Mouse (Mus musculus): Measurements from ENCODE around the gene Ccnd3. TPM values are rescaled to one million over a fixed set of nuclear protein-coding genes. Genes with fewer than 3 reads are reported as not detected.

Gene Ccnd3
- polyA plus RNA-seq, 1 experiment from 2014 or later = 451 TPM

GRCm38 (mm10) chr17:47627791-47628190 is 122.9 kb downstream of the Ccnd3 start:
- Histone ChIP-seq H3K9ac (peak overlapping the region; percentile 92), H3K9me3 (no peaks in the 10 kb centered on the region), H3K27me3 (replicated peaks) (no peaks in the 10 kb centered on the region), H3K4me2 (peak overlapping the region; percentile 96), H3K4me1 (peaks cover 34% of the 10 kb centered on the region), H3K36me3 (peaks cover 43% of the 10 kb centered on the region), H3K4me3 (no peak overlapping the region), H3K27ac (replicated peaks) (0 out of 2 replicates have a peak overlapping the region, but pooled peaks have one; percentile 94)
- 73% methylated on average over 2 of the region's 2 CpGs for WGBS
- no peak for ATAC-seq (ENCODE audit: extremely low read depth, insufficient number of reproducible peaks, low FRiP score, low TSS enrichment)

- H3K9ac ChIP-seq = peak overlapping the region; percentile 92
- ATAC-seq (ENCODE audit: extremely low read depth, insufficient number of reproducible peaks, low FRiP score, low TSS enrichment) = peak; percentile 88
- WGBS = under 1% methylated on average over 61 of the region's 63 CpGs
- peak overlapping the region; percentile 94 for H3K27ac ChIP-seq (replicated peaks)
- peak overlapping the region; percentile 77 for H3K4me3 ChIP-seq
- no peaks in the 10 kb centered on the region for H3K9me3 ChIP-seq
- H3K27me3 ChIP-seq (replicated peaks) = no peaks in the 10 kb centered on the region
- peak overlapping the region; percentile 96 for H3K4me2 ChIP-seq
- H3K36me3 ChIP-seq = peaks cover 30% of the 10 kb centered on the region
- H3K4me1 ChIP-seq = peaks cover 34% of the 10 kb centered on the region
Observed at GRCm38 (mm10) chr17:47628851-47629676, 124.2 kb downstream of the Ccnd3 start.

DNA sequence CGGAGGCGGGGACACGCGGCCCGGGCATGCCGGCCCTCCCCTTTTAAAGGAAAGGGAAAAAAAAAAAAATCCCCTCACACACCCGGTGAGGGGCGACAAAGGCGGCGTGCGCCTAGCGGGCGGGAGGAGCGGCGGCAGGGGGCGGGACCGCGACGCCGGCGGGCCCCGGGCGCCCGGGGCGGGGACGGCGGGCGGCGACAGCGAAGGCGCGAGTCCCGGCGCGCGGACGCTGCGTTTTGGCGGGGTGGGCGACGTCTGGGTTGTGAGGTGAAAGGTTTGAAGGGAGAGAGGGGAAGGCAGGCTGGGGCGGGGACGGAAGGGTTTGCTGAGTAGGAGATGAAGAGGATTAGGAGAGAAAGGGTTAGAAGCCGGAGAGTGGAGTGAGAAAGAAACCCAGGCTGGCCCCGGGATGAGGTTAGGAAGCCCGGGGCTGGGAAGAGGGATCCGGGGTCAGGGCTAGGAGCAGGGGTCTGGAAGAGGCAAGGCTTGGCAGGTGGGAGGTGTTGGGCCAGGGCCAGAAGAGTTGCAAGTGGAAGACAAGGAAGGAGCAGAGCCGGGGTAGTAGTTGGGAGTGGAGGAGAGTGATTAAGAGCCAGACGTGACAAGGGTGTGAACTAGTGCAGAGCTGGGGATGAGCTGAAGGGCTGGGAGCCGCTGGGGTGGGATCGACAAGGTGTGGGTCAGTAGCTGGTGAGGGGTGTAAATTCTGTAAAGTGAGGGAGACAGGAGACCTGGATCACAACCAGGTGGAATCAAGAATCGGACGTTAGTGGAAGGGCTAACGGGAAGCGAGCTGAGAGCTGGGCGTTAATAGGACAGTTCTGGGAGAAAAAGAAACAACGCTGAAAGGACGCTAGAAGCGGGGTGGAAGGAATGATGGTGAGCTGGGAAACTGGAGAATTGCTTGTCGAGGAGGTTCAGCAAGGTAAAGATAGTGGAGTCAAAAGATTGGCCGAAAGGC is 125.1 kb downstream of the Ccnd3 start:
- Histone ChIP-seq H3K27ac (replicated peaks) (peak overlapping the region; percentile 94), H3K9ac (peak overlapping the region; percentile 92), H3K4me2 (peak overlapping the region; percentile 96), H3K9me3 (no peaks in the 10 kb centered on the region), H3K4me1 (peaks cover 34% of the 10 kb centered on the region), H3K36me3 (peaks cover 21% of the 10 kb centered on the region), H3K4me3 (peak overlapping the region; percentile 77), H3K27me3 (replicated peaks) (no peaks in the 10 kb centered on the region)
- ATAC-seq (ENCODE audit: extremely low read depth, insufficient number of reproducible peaks, low FRiP score, low TSS enrichment) = no peak; the same call in 1 of the 2 replicates
- WGBS = under 1% methylated on average over 56 of the region's 61 CpGs

DNA sequence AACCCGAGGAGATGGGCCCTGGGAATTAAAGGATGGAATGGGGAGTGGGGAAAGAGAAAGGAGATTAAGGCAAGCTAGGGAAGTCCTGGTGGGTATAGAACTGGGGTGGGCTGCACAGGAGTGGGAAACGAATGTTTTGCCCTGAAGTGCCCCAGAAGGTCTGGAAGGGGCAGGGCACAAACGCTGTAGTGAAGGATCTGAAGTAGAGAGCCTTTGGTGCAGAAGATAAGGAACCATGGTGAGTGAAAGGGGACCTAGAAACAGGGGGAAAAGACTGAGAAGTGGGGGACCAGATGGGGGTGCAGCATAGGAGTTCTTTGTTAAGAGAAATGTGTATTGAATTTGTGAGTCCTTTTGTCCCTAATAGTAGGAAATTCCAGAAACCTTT is 125.8 kb downstream of the Ccnd3 start, which contains the start of gene Usp49:
TSS of gene Usp49 (plus strand) at position 13 of the 388 bp plus-strand sequence.
- no peak for ATAC-seq (ENCODE audit: extremely low read depth, insufficient number of reproducible peaks, low FRiP score, low TSS enrichment)
- 3% methylated on average over 3 of the region's 3 CpGs for WGBS
- Histone ChIP-seq H3K9ac (peak within 1 kb of the TSS; percentile 92), H3K27ac (replicated peaks) (peak within 1 kb of the TSS; percentile 94), H3K4me3 (peak within 1 kb of the TSS; percentile 77), H3K36me3 (peaks cover 20% of the 10 kb centered on the region), H3K27me3 (replicated peaks) (no peaks in the 10 kb centered on the region), H3K9me3 (no peaks in the 10 kb centered on the region), H3K4me1 (peaks cover 34% of the 10 kb centered on the region), H3K4me2 (peak within 1 kb of the TSS; percentile 96)

DNA sequence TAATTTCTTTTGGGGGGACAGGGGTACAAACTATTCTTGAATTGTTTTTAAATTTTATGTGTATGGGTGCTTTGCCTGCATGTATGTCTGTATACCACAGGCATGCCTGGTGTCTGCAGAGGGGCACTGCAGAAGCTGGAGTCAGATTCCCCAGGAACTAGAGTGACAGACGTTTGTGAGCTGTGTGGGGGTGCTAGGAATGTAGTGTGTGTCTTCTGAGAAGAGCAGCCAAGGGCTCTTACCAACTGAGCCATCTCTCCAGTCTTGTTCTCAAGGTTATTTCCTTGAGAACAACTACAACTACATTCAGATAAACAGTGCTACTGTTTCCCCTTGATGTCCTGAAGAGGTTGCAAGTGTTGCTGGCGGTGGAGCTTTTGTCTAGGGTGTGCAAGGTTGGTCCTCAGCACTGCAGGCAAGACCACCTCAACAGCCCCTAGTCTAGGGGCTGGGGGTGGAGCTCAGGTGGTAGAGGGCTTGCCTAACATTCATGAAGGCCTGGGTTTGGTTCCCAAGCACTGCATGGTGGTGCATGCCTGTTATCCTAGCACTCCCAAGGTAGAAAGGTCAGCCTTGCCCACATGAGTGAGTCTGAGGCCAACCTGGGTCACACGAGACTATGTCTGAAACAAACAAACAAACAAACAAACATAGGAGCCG is 127.5 kb downstream of the Ccnd3 start:
- Histone ChIP-seq H3K9ac (0 out of 2 replicates have a peak overlapping the region, but pooled peaks have one; percentile 37), H3K27ac (replicated peaks) (no peak overlapping the region), H3K9me3 (no peaks in the 10 kb centered on the region), H3K4me1 (peaks cover 34% of the 10 kb centered on the region), H3K27me3 (replicated peaks) (no peaks in the 10 kb centered on the region), H3K4me2 (no peak overlapping the region), H3K36me3 (peaks cover 19% of the 10 kb centered on the region), H3K4me3 (no peak overlapping the region)
- no peak for ATAC-seq (ENCODE audit: extremely low read depth, insufficient number of reproducible peaks, low FRiP score, low TSS enrichment)
- WGBS = 55% methylated on average over 4 of the region's 4 CpGs

GRCm38 (mm10) chr17:47633999-47634770 is 129.3 kb downstream of the Ccnd3 start:
- Histone ChIP-seq H3K4me3 (no peak overlapping the region), H3K27ac (replicated peaks) (no peak overlapping the region), H3K27me3 (replicated peaks) (no peaks in the 10 kb centered on the region), H3K4me2 (no peak overlapping the region), H3K9me3 (no peaks in the 10 kb centered on the region), H3K9ac (no peak overlapping the region), H3K36me3 (peaks cover 17% of the 10 kb centered on the region), H3K4me1 (peaks cover 23% of the 10 kb centered on the region)
- no peak for ATAC-seq (ENCODE audit: extremely low read depth, insufficient number of reproducible peaks, low FRiP score, low TSS enrichment)
- 73% methylated on average over 7 of the region's 7 CpGs for WGBS

GRCm38 (mm10) chr17:47642992-47643391 is 138.1 kb downstream of the Ccnd3 start:
- no peak overlapping the region for H3K27ac ChIP-seq (replicated peaks)
- H3K4me3 ChIP-seq = no peak overlapping the region
- H3K9me3 ChIP-seq = no peaks in the 10 kb centered on the region
- no peak for ATAC-seq (ENCODE audit: extremely low read depth, insufficient number of reproducible peaks, low FRiP score, low TSS enrichment)
- H3K4me2 ChIP-seq = no peak overlapping the region
- 79% methylated on average over 2 of the region's 2 CpGs for WGBS
- H3K4me1 ChIP-seq = peaks cover 3% of the 10 kb centered on the region; the same call in 1 of the 2 replicates
- H3K27me3 ChIP-seq (replicated peaks) = no peaks in the 10 kb centered on the region
- H3K36me3 ChIP-seq = no peaks in the 10 kb centered on the region
- no peak overlapping the region for H3K9ac ChIP-seq

GRCm38 (mm10) chr17:47646683-47647082 is 141.8 kb downstream of the Ccnd3 start:
- no peak for ATAC-seq (ENCODE audit: extremely low read depth, insufficient number of reproducible peaks, low FRiP score, low TSS enrichment)
- Histone ChIP-seq H3K36me3 (peaks cover 5% of the 10 kb centered on the region; the same call in 1 of the 2 replicates), H3K27me3 (replicated peaks) (no peaks in the 10 kb centered on the region), H3K4me1 (peaks cover 3% of the 10 kb centered on the region; the same call in 1 of the 2 replicates), H3K4me3 (no peak overlapping the region), H3K27ac (replicated peaks) (no peak overlapping the region), H3K9ac (no peak overlapping the region), H3K4me2 (no peak overlapping the region), H3K9me3 (no peaks in the 10 kb centered on the region)
- WGBS = 71% methylated on average over 1 of the region's 1 CpGs

DNA sequence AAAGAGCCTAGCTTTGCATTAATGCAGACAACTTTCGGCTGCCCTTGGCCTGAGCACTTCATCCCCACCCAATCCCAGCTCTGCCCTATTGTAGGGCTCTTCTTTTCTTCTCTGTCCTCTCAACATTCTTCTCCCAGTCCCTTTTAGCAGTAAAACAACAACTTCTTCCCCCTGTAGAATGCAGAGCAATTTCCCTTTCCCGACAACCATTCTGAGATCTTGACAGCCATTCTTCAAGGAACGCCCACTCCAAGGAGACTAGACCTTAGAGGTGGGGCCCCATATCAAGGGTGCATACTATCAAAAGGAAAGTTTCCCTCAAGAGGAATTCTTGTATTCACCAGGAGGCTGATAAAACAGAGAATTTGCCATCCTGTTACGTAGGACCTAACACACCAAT is 144.1 kb downstream of the Ccnd3 start:
- H3K9me3 ChIP-seq = no peaks in the 10 kb centered on the region
- no peak overlapping the region for H3K27ac ChIP-seq (replicated peaks)
- peaks cover 3% of the 10 kb centered on the region; the same call in 1 of the 2 replicates for H3K4me1 ChIP-seq
- H3K27me3 ChIP-seq (replicated peaks) = no peaks in the 10 kb centered on the region
- H3K4me2 ChIP-seq = no peak overlapping the region
- ATAC-seq (ENCODE audit: extremely low read depth, insufficient number of reproducible peaks, low FRiP score, low TSS enrichment) = no peak
- H3K36me3 ChIP-seq = peaks cover 16% of the 10 kb centered on the region
- H3K4me3 ChIP-seq = no peak overlapping the region
- WGBS = 60% methylated on average over 4 of the region's 4 CpGs
- no peak overlapping the region for H3K9ac ChIP-seq

All from heart, embryonic 13.5 days (tissue).